Mouse (Mus musculus): ENCODE measurements around the gene Zmynd8.
A peak's percentile ranks its signal among the peaks of the same experiment; 100 is the strongest.

The Zmynd8 gene

GRCm38 (mm10) chr2:165858453-165859384, 40.1 kb downstream of the Zmynd8 start:
- no peak for DNase-seq (ENCODE audit: low read depth)

GRCm38 (mm10) chr2:165857841-165858426, 40.9 kb downstream of the Zmynd8 start:
- DNase-seq (ENCODE audit: low read depth) = no peak

GRCm38 (mm10) chr2:165857395-165857831, 41.4 kb downstream of the Zmynd8 start:
- no peak for DNase-seq (ENCODE audit: low read depth)

- DNase-seq (ENCODE audit: low read depth) = no peak
These were observed 42.1 kb downstream of the Zmynd8 start for GRCm38 (mm10) chr2:165856611-165857200.

- no peak for DNase-seq (ENCODE audit: low read depth)
These were observed 43.0 kb downstream of the Zmynd8 start for GRCm38 (mm10) chr2:165855641-165856301.

GRCm38 (mm10) chr2:165854207-165854968, 44.4 kb downstream of the Zmynd8 start:
- peak; percentile 50 for DNase-seq (ENCODE audit: low read depth)

GRCm38 (mm10) chr2:165852896-165853633, 45.8 kb downstream of the Zmynd8 start:
- DNase-seq (ENCODE audit: low read depth) = no peak

GRCm38 (mm10) chr2:165852453-165852852, 46.4 kb downstream of the Zmynd8 start:
- DNase-seq (ENCODE audit: low read depth) = no peak

- no peak for DNase-seq (ENCODE audit: low read depth)
These were observed 46.9 kb downstream of the Zmynd8 start for GRCm38 (mm10) chr2:165851811-165852415.

- no peak for DNase-seq (ENCODE audit: low read depth)
These were observed 48.0 kb downstream of the Zmynd8 start for GRCm38 (mm10) chr2:165850826-165851225.

- no peak for DNase-seq (ENCODE audit: low read depth)
These were observed 49.7 kb downstream of the Zmynd8 start for GRCm38 (mm10) chr2:165849129-165849528.

- no peak for DNase-seq (ENCODE audit: low read depth)
These were observed 52.0 kb downstream of the Zmynd8 start for GRCm38 (mm10) chr2:165846787-165847186.

- DNase-seq (ENCODE audit: low read depth) = no peak
These were observed 53.3 kb downstream of the Zmynd8 start for GRCm38 (mm10) chr2:165845490-165845889.

GRCm38 (mm10) chr2:165843350-165843749, 55.5 kb downstream of the Zmynd8 start:
- no peak for DNase-seq (ENCODE audit: low read depth)

- no peak for DNase-seq (ENCODE audit: low read depth)
These were observed 56.6 kb downstream of the Zmynd8 start for GRCm38 (mm10) chr2:165842241-165842640.

GRCm38 (mm10) chr2:165841805-165842204, 57.0 kb downstream of the Zmynd8 start:
- DNase-seq (ENCODE audit: low read depth) = no peak

GRCm38 (mm10) chr2:165840852-165841251, 58.0 kb downstream of the Zmynd8 start:
- no peak for DNase-seq (ENCODE audit: low read depth)

GRCm38 (mm10) chr2:165839317-165839652, 59.5 kb downstream of the Zmynd8 start:
- DNase-seq (ENCODE audit: low read depth) = no peak

- no peak for DNase-seq (ENCODE audit: low read depth)
These were observed 60.1 kb downstream of the Zmynd8 start for GRCm38 (mm10) chr2:165838606-165839316.

- no peak for DNase-seq (ENCODE audit: low read depth)
These were observed 64.2 kb downstream of the Zmynd8 start for GRCm38 (mm10) chr2:165834601-165835000.

All from c-Kit-positive CD71-positive TER-119-negative erythroid progenitor cells, embryonic 14.5 days (primary cell).